Mouse (Mus musculus): ENCODE results near the gene Ptprg. TPM values are rescaled to one million over a fixed set of nuclear protein-coding genes. Genes with fewer than 3 reads are reported as not detected.

Gene Ptprg
- total and polyA plus RNA-seq, 2 experiments from 2014 or later, result 8.7 to 63.4 TPM

DNA sequence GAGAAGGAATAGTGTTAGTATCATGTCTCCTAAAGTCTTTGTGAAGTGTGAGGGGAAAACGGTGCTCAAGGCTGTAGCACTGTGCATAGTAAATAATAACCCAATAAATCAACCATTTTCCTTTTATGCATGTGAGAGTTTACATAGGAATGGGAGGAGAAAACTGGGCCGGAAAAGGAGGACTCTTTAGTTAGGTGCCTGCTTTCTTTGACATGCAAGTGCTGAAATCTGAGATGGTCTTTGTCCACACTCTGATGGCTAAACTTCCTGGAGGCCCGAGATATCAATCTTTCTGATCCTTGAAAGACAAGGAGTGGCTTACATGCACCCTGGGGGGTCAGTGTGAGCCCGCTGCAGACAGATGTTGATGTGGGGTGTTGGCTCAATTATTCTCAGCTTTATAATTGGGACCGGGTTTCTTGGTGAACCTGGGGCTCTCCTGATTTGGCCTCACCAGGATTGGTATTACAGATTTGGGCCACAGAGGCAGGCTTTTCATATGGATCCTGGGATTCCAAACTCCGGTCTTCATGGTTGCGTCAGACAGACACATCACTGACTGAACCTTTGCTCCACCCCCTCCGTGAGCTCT is 7.4 kb downstream of the Ptprg start:
- no peak for TF ChIP-seq EP300 (IDR thresholded peaks at IDR 0.05; ENCODE audit: low read depth)
- no peak for TF ChIP-seq CTCF (IDR thresholded peaks at IDR 0.05; ENCODE audit: low read depth)
- no peaks in the 10 kb centered on the region for H3K9me3 ChIP-seq (replicated peaks; ENCODE audit: control insufficient read depth, low read length)
- H3K9ac ChIP-seq (replicated peaks; ENCODE audit: low read depth, low read length), result no peak overlapping the region
- no peak for DNase-seq (ENCODE audit: low spot score)
- no peak overlapping the region for H3K4me2 ChIP-seq (ENCODE audit: low read depth, low read length)
- ATAC-seq (ENCODE audit: insufficient read depth, low read depth), result no peak
- no peak overlapping the region for H3K4me3 ChIP-seq (ENCODE audit: low read depth, low read length)
- H3K4me1 ChIP-seq (ENCODE audit: control insufficient read depth, insufficient read depth), result peaks cover 8% of the 10 kb centered on the region; the same call in 1 of the 2 replicates
- H3K27me3 ChIP-seq (ENCODE audit: control insufficient read depth, insufficient read depth, low read length), result no peaks in the 10 kb centered on the region
- no peaks in the 10 kb centered on the region for H3K36me3 ChIP-seq (replicated peaks; ENCODE audit: control insufficient read depth, insufficient read depth, low read length)
- H3K27ac ChIP-seq (ENCODE audit: low read depth), result no peak overlapping the region
- 70% methylated on average over 8 of the region's 8 CpGs for WGBS

- DNase-seq (ENCODE audit: low spot score) (no peak), ATAC-seq (ENCODE audit: insufficient read depth, low read depth) (no peak)
- Histone ChIP-seq H3K4me2 (ENCODE audit: low read depth, low read length) (no peak overlapping the region), H3K27me3 (ENCODE audit: control insufficient read depth, insufficient read depth, low read length) (no peaks in the 10 kb centered on the region), H3K27ac (ENCODE audit: low read depth) (no peak overlapping the region), H3K4me1 (ENCODE audit: control insufficient read depth, insufficient read depth) (peaks cover 7% of the 10 kb centered on the region; the same call in 1 of the 2 replicates), H3K9ac (replicated peaks; ENCODE audit: low read depth, low read length) (no peak overlapping the region), H3K9me3 (replicated peaks; ENCODE audit: control insufficient read depth, low read length) (no peaks in the 10 kb centered on the region), H3K4me3 (ENCODE audit: low read depth, low read length) (no peak overlapping the region), H3K36me3 (replicated peaks; ENCODE audit: control insufficient read depth, insufficient read depth, low read length) (no peaks in the 10 kb centered on the region)
- no peak for TF ChIP-seq CTCF (IDR thresholded peaks at IDR 0.05; ENCODE audit: low read depth)
- no peak for TF ChIP-seq EP300 (IDR thresholded peaks at IDR 0.05; ENCODE audit: low read depth)
- 63% methylated on average over 4 of the region's 4 CpGs for WGBS
Observed at GRCm38 (mm10) chr14:11561397-11561796, 8.1 kb downstream of the Ptprg start.

- Histone ChIP-seq H3K36me3 (replicated peaks; ENCODE audit: control insufficient read depth, insufficient read depth, low read length) (no peaks in the 10 kb centered on the region), H3K4me3 (ENCODE audit: low read depth, low read length) (no peak overlapping the region), H3K27ac (ENCODE audit: low read depth) (no peak overlapping the region), H3K4me1 (ENCODE audit: control insufficient read depth, insufficient read depth) (no peaks in the 10 kb centered on the region), H3K4me2 (ENCODE audit: low read depth, low read length) (no peak overlapping the region), H3K27me3 (ENCODE audit: control insufficient read depth, insufficient read depth, low read length) (no peaks in the 10 kb centered on the region), H3K9me3 (replicated peaks; ENCODE audit: control insufficient read depth, low read length) (no peaks in the 10 kb centered on the region), H3K9ac (replicated peaks; ENCODE audit: low read depth, low read length) (no peak overlapping the region)
- 90% methylated on average over 2 of the region's 2 CpGs for WGBS
- TF ChIP-seq EP300 (IDR thresholded peaks at IDR 0.05; ENCODE audit: low read depth) (no peak), CTCF (IDR thresholded peaks at IDR 0.05; ENCODE audit: low read depth) (no peak)
- DNase-seq (ENCODE audit: low spot score) (no peak), ATAC-seq (ENCODE audit: insufficient read depth, low read depth) (no peak)
Observed at GRCm38 (mm10) chr14:11562870-11563269, 9.5 kb downstream of the Ptprg start.

DNA sequence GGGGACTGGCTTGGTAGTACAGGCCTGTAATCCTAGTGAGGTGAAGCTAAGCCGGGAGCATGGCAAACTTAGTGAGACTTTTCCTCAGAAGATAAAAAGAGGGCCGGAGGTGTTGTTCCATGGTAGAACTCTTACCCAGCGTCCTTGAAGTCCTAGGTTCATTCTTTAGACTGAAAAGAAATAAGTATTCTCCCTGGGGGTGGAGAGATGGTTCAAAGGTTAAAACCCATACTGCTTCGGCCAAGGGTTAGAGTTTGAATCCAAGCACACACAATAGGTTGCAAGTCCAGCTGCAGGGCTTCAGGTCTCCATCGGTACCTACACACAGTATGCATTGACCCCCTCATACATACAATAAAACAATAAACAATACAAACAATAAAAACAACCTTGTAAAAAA is 10.3 kb downstream of the Ptprg start:
- 91% methylated on average over 5 of the region's 5 CpGs for WGBS
- no peak for ATAC-seq (ENCODE audit: insufficient read depth, low read depth)
- TF ChIP-seq CTCF (IDR thresholded peaks at IDR 0.05; ENCODE audit: low read depth) (no peak), EP300 (IDR thresholded peaks at IDR 0.05; ENCODE audit: low read depth) (no peak)

GRCm38 (mm10) chr14:11564456-11564855 is 11.1 kb downstream of the Ptprg start:
- 58% methylated on average over 3 of the region's 3 CpGs for WGBS
- no peak overlapping the region for H3K27ac ChIP-seq (ENCODE audit: low read depth)
- DNase-seq (ENCODE audit: low spot score) (no peak), ATAC-seq (ENCODE audit: insufficient read depth, low read depth) (no peak)
- H3K4me2 ChIP-seq (ENCODE audit: low read depth, low read length), result no peak overlapping the region
- no peak overlapping the region for H3K4me3 ChIP-seq (ENCODE audit: low read depth, low read length)
- no peaks in the 10 kb centered on the region for H3K36me3 ChIP-seq (replicated peaks; ENCODE audit: control insufficient read depth, insufficient read depth, low read length)
- no peak for TF ChIP-seq CTCF (IDR thresholded peaks at IDR 0.05; ENCODE audit: low read depth)
- TF ChIP-seq EP300 (IDR thresholded peaks at IDR 0.05; ENCODE audit: low read depth), result no peak
- no peaks in the 10 kb centered on the region for H3K4me1 ChIP-seq (ENCODE audit: control insufficient read depth, insufficient read depth)
- H3K9ac ChIP-seq (replicated peaks; ENCODE audit: low read depth, low read length), result no peak overlapping the region
- H3K27me3 ChIP-seq (ENCODE audit: control insufficient read depth, insufficient read depth, low read length), result no peaks in the 10 kb centered on the region
- H3K9me3 ChIP-seq (replicated peaks; ENCODE audit: control insufficient read depth, low read length), result no peaks in the 10 kb centered on the region

More for the DNA sequence above, 10.3 kb downstream of the Ptprg start:
- Histone ChIP-seq H3K9ac (replicated peaks; ENCODE audit: low read depth, low read length) (no peak overlapping the region), H3K27ac (ENCODE audit: low read depth) (no peak overlapping the region), H3K4me1 (ENCODE audit: control insufficient read depth, insufficient read depth) (no peaks in the 10 kb centered on the region), H3K36me3 (replicated peaks; ENCODE audit: control insufficient read depth, insufficient read depth, low read length) (no peaks in the 10 kb centered on the region), H3K9me3 (replicated peaks; ENCODE audit: control insufficient read depth, low read length) (no peaks in the 10 kb centered on the region), H3K27me3 (ENCODE audit: control insufficient read depth, insufficient read depth, low read length) (no peaks in the 10 kb centered on the region), H3K4me3 (ENCODE audit: low read depth, low read length) (no peak overlapping the region), H3K4me2 (ENCODE audit: low read depth, low read length) (no peak overlapping the region)
- DNase-seq (ENCODE audit: low spot score), result no peak

GRCm38 (mm10) chr14:11565283-11565682 is 12.0 kb downstream of the Ptprg start:
- TF ChIP-seq CTCF (IDR thresholded peaks at IDR 0.05; ENCODE audit: low read depth), result no peak
- TF ChIP-seq EP300 (IDR thresholded peaks at IDR 0.05; ENCODE audit: low read depth), result no peak
- WGBS, result 98% methylated on average over 3 of the region's 3 CpGs
- no peak for DNase-seq (ENCODE audit: low spot score)
- Histone ChIP-seq H3K4me3 (ENCODE audit: low read depth, low read length) (no peak overlapping the region), H3K4me1 (ENCODE audit: control insufficient read depth, insufficient read depth) (no peaks in the 10 kb centered on the region), H3K36me3 (replicated peaks; ENCODE audit: control insufficient read depth, insufficient read depth, low read length) (no peaks in the 10 kb centered on the region), H3K27ac (ENCODE audit: low read depth) (no peak overlapping the region), H3K4me2 (ENCODE audit: low read depth, low read length) (no peak overlapping the region), H3K27me3 (ENCODE audit: control insufficient read depth, insufficient read depth, low read length) (no peaks in the 10 kb centered on the region), H3K9ac (replicated peaks; ENCODE audit: low read depth, low read length) (no peak overlapping the region), H3K9me3 (replicated peaks; ENCODE audit: control insufficient read depth, low read length) (no peaks in the 10 kb centered on the region)
- no peak for ATAC-seq (ENCODE audit: insufficient read depth, low read depth)
